Mouse (Mus musculus) cerebellum, adult 8-10 months (tissue): ENCODE results near the gene Rab9.
A peak's percentile ranks its signal among the peaks of the same experiment; 100 is the strongest.
"Not testable (repeated sequence)": the region's sequence is repeated elsewhere in the genome, so short reads cannot be mapped to it uniquely, and the experiment has no call there.

Source experiments
- DNase-seq: peaks from one replicate; pipeline ENCODE4 v3.0.0; 2022

Gene Rab9

GRCm38 (mm10) chrX:166479365-166479983, at the start of gene Rab9:
Rab9 (minus strand) TSS chrX:166479867.
- DNase-seq: peak; percentile 87

GRCm38 (mm10) chrX:166528126-166528525, 48.5 kb upstream of the Rab9 start:
- DNase-seq: no peak

GRCm38 (mm10) chrX:166525637-166526315, 46.1 kb upstream of the Rab9 start:
- no peak for DNase-seq

DNA sequence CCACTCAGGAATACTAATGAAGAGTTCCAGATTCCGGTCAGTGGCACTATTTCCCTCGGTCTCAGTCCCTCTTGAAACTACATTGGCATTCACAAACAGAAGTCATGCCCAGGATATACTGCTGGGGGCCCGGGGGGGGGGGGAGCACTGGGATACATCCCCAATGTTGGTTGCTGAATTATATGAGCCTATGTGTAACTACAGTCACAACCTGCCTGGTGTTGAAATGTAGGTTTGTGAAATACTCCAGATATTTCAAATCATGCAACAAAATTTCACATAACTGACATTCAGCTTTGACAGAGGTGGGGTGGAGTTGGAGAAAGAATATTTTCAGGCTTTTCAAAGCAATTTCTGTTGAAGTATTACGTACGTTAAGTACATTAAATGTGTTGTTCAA, 41.1 kb upstream of the Rab9 start:
- no peak for DNase-seq

DNA sequence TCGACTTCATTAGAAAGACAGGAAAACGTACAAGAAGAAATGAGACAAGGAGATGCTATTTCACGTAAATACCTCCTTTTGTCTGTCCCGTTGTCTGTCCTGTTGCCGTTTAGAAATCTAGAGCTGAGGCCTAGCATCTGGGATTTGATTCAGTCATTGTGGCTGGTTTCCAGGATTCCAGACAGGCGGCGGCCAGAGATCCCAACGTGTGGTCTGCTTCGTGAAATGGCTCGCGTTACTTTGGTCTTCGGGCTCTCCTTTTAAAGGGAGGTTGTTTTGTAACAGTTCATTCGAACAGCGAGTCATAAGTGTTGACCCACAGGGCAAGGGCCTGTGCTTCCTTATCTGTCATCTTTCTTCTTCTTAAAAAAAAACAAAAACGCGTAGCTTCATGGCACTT, 38.7 kb upstream of the Rab9 start, which contains the start of gene Tceanc:
Tceanc (minus strand) TSS at position 223 of the 400 bp plus-strand sequence.
- DNase-seq: no peak

DNA sequence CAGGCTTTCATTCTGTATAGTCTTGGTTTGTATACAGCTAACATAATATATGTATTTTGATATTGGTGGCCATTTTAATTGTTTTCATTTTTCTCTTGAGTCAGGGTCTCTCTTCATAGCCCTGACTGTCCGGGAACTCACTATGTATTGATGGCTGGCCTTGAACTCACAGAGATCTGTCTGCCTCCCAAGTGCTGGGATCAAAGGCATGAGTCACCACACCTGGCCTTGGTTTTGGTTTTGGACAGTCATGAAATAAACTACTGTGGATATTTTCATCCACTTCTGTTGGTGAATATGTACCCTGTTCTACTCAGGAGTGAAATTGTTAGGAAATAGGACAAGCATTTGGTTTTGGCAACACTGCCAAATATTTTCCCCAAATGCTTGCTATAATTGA, 37.0 kb upstream of the Rab9 start:
- no peak for DNase-seq

GRCm38 (mm10) chrX:166515923-166516322, 36.3 kb upstream of the Rab9 start:
- DNase-seq: no peak

- not testable (repeated sequence) for DNase-seq
Measured at GRCm38 (mm10) chrX:166514035-166514434, 34.4 kb upstream of the Rab9 start.

DNA sequence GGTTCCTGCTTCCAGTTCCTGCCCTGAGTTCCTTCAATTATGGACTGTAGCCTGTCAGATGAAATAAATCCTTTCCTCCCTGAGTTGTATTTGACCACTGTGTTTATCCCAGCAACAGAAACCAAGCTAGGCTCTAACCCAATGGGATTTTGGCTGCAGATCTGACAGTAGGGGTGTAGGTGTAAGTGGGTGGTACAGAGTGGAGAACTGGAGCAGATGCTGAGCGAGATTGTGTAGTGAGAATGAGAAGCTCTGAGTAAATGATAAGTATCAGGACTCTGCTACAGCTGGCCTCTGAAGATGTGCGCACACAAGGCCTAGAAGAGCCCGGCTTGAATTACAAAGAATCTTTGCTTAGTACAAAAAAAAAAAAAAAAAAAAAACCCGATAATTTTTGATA, 32.4 kb upstream of the Rab9 start:
- DNase-seq: no peak

GRCm38 (mm10) chrX:166511107-166511506, 31.4 kb upstream of the Rab9 start:
- no peak for DNase-seq

GRCm38 (mm10) chrX:166509761-166510738, 30.4 kb upstream of the Rab9 start:
- DNase-seq: peak; percentile 87

DNA sequence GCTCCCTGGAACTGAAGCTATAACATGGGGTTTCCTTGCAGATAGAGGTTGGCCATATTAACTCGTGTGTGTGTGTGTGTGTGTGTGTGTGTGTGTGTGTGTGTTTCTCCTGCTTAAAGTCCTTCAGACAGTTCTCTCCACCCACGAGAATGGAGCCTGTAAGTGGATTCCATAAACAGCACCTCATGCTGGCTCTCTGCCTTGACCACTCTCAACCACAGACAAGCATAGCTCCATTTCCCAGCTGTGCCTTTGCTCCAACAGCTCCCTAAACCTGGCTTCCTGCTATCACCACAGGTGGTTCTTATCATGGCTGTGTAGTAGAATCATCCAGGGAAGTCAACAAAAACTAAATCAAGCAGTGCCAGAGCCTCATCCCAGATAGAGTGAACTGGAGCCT, 24.8 kb upstream of the Rab9 start:
- DNase-seq: no peak

- DNase-seq: no peak
Measured at GRCm38 (mm10) chrX:166499496-166500190, 20.0 kb upstream of the Rab9 start.

- no peak for DNase-seq
Measured at GRCm38 (mm10) chrX:166497771-166498170, 18.1 kb upstream of the Rab9 start.

- DNase-seq: no peak
Measured at GRCm38 (mm10) chrX:166495052-166495451, 15.4 kb upstream of the Rab9 start.

DNA sequence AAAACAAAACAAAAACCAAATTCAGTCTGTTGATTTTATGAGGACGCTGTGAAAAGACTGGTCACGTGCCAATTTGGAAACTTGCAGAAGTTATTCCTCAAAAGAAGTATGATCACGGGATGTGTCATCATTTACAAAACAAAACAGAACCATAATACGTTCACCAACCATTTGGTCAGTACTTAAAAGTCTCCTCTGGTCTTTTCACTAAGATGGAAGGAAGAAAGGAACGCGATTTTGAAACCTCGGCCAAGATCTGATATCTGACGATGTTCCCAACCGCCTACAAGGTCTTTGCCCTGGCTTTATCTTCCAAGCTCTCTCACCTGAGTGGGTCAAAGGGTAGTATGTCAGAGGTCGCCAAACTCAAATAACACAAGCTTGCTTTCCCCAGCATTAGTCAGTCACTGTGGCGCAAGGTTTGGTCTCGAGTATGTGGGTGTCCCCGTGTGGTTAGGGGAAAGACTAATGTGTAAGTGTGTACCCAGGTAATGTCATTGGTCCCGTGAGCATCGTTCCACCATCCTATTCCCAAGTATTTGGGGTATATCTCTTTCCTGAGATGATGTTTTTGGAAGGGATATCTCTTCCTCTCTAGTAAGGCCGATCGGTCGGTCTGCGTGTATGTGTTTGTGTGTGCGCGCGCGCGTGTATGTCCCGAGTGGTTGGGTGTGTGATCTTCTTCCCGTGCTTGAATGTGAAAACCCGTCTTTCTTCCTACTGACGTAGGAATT, 869 bp downstream of the Rab9 start:
- no peak for DNase-seq

DNA sequence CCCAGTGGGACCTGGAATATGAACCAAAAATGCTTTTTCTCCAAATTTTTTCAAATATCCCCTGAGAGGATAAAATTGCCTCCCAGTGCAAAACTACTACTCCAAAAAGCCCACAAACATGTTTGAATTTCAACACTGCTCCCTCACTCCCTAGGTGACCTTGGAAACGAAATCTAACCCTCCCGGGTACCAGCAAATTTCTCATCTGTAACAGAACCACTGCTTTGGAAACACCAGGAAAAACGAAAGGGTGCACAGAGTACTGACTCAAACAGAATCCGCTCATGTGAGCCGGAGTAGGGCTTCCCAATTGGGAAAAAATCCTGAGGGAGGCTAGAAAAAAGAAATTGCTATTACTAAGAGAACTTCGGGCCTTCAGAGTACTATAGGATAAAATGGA, 2.3 kb downstream of the Rab9 start:
- no peak for DNase-seq

DNA sequence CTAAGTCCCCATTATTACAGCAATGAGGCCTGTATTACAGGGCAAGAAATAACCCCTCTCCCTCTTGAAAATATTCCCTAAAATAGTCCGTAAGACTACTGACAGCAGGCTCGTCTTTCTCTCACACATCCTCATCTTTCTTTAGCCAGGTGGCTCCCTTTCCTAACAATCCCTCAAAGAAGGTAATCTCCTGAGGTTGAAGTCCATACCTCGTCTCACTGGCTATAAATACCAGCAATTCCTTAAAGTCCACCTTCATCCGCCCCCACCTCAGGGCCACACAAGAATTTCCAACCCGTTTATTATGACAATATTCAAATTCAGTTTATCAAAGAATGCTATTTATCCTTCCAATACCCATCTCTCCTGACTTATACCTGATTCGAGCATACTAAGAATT, 7.1 kb downstream of the Rab9 start:
- DNase-seq: no peak

DNA sequence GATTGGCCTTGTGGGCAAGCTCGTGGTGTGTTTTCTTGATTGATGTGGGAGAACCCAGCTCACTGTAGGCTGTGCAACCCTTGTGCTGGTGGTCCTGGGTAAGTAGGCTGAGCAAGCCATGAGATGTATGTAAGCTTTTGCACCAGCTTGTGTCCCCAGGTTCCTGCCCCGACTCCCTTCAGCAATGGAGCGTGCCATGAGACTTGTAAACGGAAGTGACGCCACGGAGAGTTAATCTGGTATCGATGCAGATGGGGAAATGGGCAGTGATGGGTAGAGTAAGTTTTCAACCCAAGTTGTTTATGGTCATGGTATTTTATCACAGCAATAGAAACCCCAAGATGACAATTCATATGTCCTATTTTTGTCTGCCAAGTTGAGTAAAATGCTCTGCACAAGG, 11.3 kb downstream of the Rab9 start:
- no peak for DNase-seq

DNA sequence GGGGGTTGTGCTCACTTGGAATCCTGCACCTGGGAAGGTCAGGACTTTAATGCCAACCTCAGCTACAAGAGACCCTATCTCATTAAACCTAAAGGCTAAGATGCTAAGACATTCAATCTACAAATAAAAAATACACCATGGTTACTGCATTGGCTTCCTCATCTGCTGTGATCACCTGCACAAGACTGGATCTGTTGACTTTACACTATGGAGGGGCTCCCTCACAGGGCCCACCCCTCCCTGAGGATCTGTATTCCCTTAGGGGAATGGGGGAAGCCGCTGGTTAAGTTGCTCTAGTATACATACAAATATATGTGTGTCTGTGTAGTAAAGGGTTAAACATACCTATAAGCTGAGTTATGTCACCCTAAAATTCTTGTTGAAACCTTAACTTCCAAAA, 24.1 kb downstream of the Rab9 start:
- no peak for DNase-seq

- DNase-seq: no peak
Measured at GRCm38 (mm10) chrX:166454331-166454730, 25.3 kb downstream of the Rab9 start.

GRCm38 (mm10) chrX:166453532-166453931, 26.1 kb downstream of the Rab9 start:
- DNase-seq: no peak
